Mouse (Mus musculus) neural tube, embryonic 13.5 days (tissue): ENCODE measurements at regions not wholly inside any gene's neighbourhood (a gene's known extent, or its start where the extent isn't known, plus 50 kb on each side); places are given as distances from the start of the nearest gene placed in this dataset.

ENCODE experiments used
- ATAC-seq: fragments of 200-750 bp; cut with Nextera tagmentation; 2 replicates; pipeline ENCODE4 v1.8.0; 2017; ENCODE audit warnings: low read depth, mild to moderate bottlenecking, moderate TSS enrichment, moderate library complexity
- H3K27ac ChIP-seq: fragments of 300-500 bp; sonication (generic); replicated peaks from 2 replicates; pipeline ENCODE4 v1.5.1; 2015; ENCODE audit warnings: moderate library complexity, mild to moderate bottlenecking, inconsistent platforms
- H3K27me3 ChIP-seq: fragments of 300-500 bp; sonication (generic); 2 replicates; pipeline ENCODE4 v1.6.1; 2015; ENCODE audit warnings: mild to moderate bottlenecking, inconsistent platforms
- H3K36me3 ChIP-seq: fragments of 300-500 bp; sonication (generic); 2 replicates; pipeline ENCODE4 v1.6.1; 2015; ENCODE audit warnings: mild to moderate bottlenecking, inconsistent platforms
- H3K4me1 ChIP-seq: fragments of 300-500 bp; sonication (generic); replicated peaks from 2 replicates; pipeline ENCODE4 v1.6.1; 2015; ENCODE audit warnings: inconsistent platforms
- H3K4me2 ChIP-seq: fragments of 300-500 bp; sonication (generic); 2 replicates; pipeline ENCODE4 v1.6.1; 2015; ENCODE audit warnings: inconsistent platforms, mild to moderate bottlenecking, moderate library complexity
- H3K4me3 ChIP-seq: fragments of 300-500 bp; sonication (generic); 2 replicates; pipeline ENCODE4 v1.5.1; 2015; ENCODE audit warnings: mild to moderate bottlenecking, inconsistent platforms
- H3K9ac ChIP-seq: fragments of 300-500 bp; sonication (generic); 2 replicates; pipeline ENCODE4 v1.6.1; 2015; ENCODE audit warnings: moderate library complexity, mild to moderate bottlenecking, inconsistent platforms
- H3K9me3 ChIP-seq: fragments of 300-500 bp; sonication (generic); 2 replicates; pipeline ENCODE4 v1.6.1; 2016; ENCODE audit warnings: inconsistent platforms
- WGBS: fragments of 180-500 bp; shearing (Covaris S2); methylation state at CpG from one replicate; pipeline ENCODE4 v1.1.7; 2015; 5-methylcytosine and 5-hydroxymethylcytosine counted together

- Histone ChIP-seq H3K9ac (no peak overlapping the region), H3K9me3 (no peaks in the 10 kb centered on the region)
- no peak for ATAC-seq
These were observed 57.7 kb upstream of the Gpr141 start for GRCm38 (mm10) chr13:19881772-19882171.

GRCm38 (mm10) chr13:19874621-19875249 lies 50.7 kb upstream of the Gpr141 start:
- Histone ChIP-seq H3K9me3 (0 out of 2 replicates have a peak, but pooled peaks cover 6% of the 10 kb centered on the region), H3K27ac (no peak overlapping the region), H3K4me1 (no peaks in the 10 kb centered on the region), H3K4me3 (no peak overlapping the region), H3K9ac (no peak overlapping the region), H3K27me3 (peaks cover 31% of the 10 kb centered on the region), H3K4me2 (no peak overlapping the region), H3K36me3 (no peaks in the 10 kb centered on the region)
- no peak for ATAC-seq
- 89% methylated on average over 7 of the region's 7 CpGs for WGBS

More at GRCm38 (mm10) chr13:19881772-19882171, 57.7 kb upstream of the Gpr141 start:
- WGBS: 90% methylated on average over 5 of the region's 5 CpGs
- no peaks in the 10 kb centered on the region for H3K4me1 ChIP-seq
- H3K36me3 ChIP-seq: no peaks in the 10 kb centered on the region
- H3K27me3 ChIP-seq: peaks cover 51% of the 10 kb centered on the region
- no peak overlapping the region for H3K4me3 ChIP-seq
- H3K27ac ChIP-seq: no peak overlapping the region
- no peak overlapping the region for H3K4me2 ChIP-seq
